Mouse (Mus musculus) hindbrain, postnatal 0 days (tissue): ENCODE data around the gene Iqgap1. TPM values are rescaled to one million over a fixed set of nuclear protein-coding genes. Genes with fewer than 3 reads are reported as not detected.

Experiments
- ATAC-seq: fragments of 200-750 bp; cut with Nextera tagmentation; 2 replicates; pipeline ENCODE4 v1.8.0; 2017; ENCODE audit warnings: mild to moderate bottlenecking, moderate TSS enrichment, moderate library complexity
- DNase-seq: peaks from one replicate; pipeline ENCODE4 v3.0.0-alpha.2; 2015; ENCODE audit warnings: low spot score
- H3K27ac ChIP-seq: fragments of 300-500 bp; sonication (generic); 2 replicates; pipeline ENCODE4 v1.5.1; 2014; ENCODE audit warnings: mild to moderate bottlenecking
- H3K27me3 ChIP-seq: fragments of 300-500 bp; sonication (generic); 2 replicates; pipeline ENCODE4 v1.6.1; 2014; ENCODE audit warnings: low read length, mixed read lengths; ENCODE audit not compliant: insufficient read depth
- H3K36me3 ChIP-seq: fragments of 300-500 bp; sonication (generic); 2 replicates; pipeline ENCODE4 v1.6.1; 2014; ENCODE audit warnings: low read length, mixed read lengths; ENCODE audit not compliant: insufficient read depth
- H3K4me1 ChIP-seq: fragments of 300-500 bp; sonication (generic); 2 replicates; pipeline ENCODE4 v1.6.1; 2014; ENCODE audit warnings: antibody characterized with exemption, low read length, mixed read lengths; ENCODE audit not compliant: insufficient read depth
- H3K4me2 ChIP-seq: fragments of 300-500 bp; sonication (generic); 2 replicates; pipeline ENCODE4 v1.6.1; 2014; ENCODE audit warnings: low read depth, mild to moderate bottlenecking, low read length, moderate library complexity, mixed read lengths
- H3K4me3 ChIP-seq: fragments of 300-500 bp; sonication (generic); 2 replicates; pipeline ENCODE4 v1.5.1; 2014; ENCODE audit warnings: low read length
- H3K9ac ChIP-seq: fragments of 300-500 bp; sonication (generic); replicated peaks from 2 replicates; pipeline ENCODE4 v1.6.1; 2014; ENCODE audit warnings: mild to moderate bottlenecking, low read length, moderate library complexity, mixed read lengths
- H3K9me3 ChIP-seq: fragments of 300-500 bp; sonication (generic); 2 replicates; pipeline ENCODE4 v1.6.1; 2016; ENCODE audit warnings: low read length, mixed read lengths
- CTCF ChIP-seq: IDR thresholded peaks from 2 replicates; pipeline ENCODE4 v1.5.1; 2016; ENCODE audit warnings: antibody characterized with exemption, control low read depth, low read depth
- WGBS: fragments of 180-500 bp; shearing (Covaris S2); extraction: QIAGEN DNeasy Blood & Tissue Kit; methylation state at CpG from one replicate; pipeline ENCODE4 v1.1.7; 2014; 5-methylcytosine and 5-hydroxymethylcytosine counted together
- polyA plus RNA-seq: library from polyadenylated mRNA; unstranded; fragments of >200 nt; fragmentation: Nextera tagmentation; extraction: Ambion mirVana; gene quantifications from 2 replicates; pipeline ENCODE4 v1.2.1, GENCODE M21; 2015
- total RNA-seq: library from RNA; depleted of rRNA; stranded (reverse); fragments of >200 nt; gene quantifications from 2 replicates; pipeline ENCODE4 v1.2.3, GENCODE M21; 2014

Iqgap1 gene
- total and polyA plus RNA-seq, 2 experiments from 2014 or later = 15.7 to 29.4 TPM

DNA sequence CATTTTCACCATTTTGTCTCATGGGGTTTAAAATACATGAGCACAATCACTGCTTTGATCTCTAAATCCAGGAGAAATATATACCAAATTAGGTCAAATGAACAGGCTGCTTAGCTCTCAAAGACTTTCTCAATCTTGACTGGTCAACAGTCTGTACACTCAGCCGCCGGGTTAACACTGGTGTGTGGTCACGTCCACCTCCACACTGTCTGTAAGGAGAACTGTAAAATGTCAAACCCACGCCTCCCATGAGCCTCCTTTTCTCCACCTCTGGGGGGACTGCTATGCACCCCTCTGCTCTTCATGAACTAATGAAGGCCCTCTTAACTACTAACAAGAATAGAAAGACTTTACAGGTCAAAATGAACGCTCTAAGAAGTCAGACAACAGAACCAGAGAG lies 36.2 kb downstream of the Iqgap1 start:
- TF ChIP-seq CTCF = no peak
- peaks cover 3% of the 10 kb centered on the region; the same call in 1 of the 2 replicates for H3K4me1 ChIP-seq
- no peaks in the 10 kb centered on the region for H3K36me3 ChIP-seq
- no peaks in the 10 kb centered on the region for H3K9me3 ChIP-seq
- no peak for ATAC-seq
- WGBS = 83% methylated on average over 5 of the region's 5 CpGs
- no peak overlapping the region for H3K27ac ChIP-seq
- H3K4me3 ChIP-seq = no peak overlapping the region
- no peak overlapping the region for H3K9ac ChIP-seq
- no peaks in the 10 kb centered on the region for H3K27me3 ChIP-seq
- no peak overlapping the region for H3K4me2 ChIP-seq
- DNase-seq = no peak

DNA sequence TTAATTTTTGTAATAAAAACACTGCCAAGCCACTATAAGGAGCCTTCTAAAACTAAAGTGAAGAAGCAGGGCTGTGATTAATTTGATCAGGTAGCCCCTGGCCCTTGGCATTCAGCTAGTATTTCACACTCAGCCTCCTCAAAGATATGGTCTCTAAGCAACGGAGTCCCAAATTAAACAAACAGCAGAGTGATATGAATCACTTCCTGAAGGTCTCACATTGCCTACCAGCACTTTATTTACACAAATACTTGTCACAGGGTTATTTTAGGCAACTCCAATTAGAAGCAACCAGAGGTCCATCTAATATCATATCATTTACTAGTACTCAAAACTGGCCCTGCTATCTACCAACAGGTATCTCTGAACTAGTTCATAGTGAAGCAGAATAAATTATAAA lies 36.7 kb downstream of the Iqgap1 start:
- Histone ChIP-seq H3K4me2 (no peak overlapping the region), H3K4me1 (peaks cover 3% of the 10 kb centered on the region; the same call in 1 of the 2 replicates), H3K36me3 (no peaks in the 10 kb centered on the region), H3K9me3 (no peaks in the 10 kb centered on the region), H3K27me3 (no peaks in the 10 kb centered on the region), H3K27ac (no peak overlapping the region), H3K4me3 (no peak overlapping the region), H3K9ac (no peak overlapping the region)
- DNase-seq (no peak), ATAC-seq (no peak)
- WGBS = 62% methylated on average over 1 of the region's 1 CpGs
- no peak for TF ChIP-seq CTCF

- no peak for TF ChIP-seq CTCF
- H3K36me3 ChIP-seq = no peaks in the 10 kb centered on the region
- peaks cover 3% of the 10 kb centered on the region; the same call in 1 of the 2 replicates for H3K4me1 ChIP-seq
- no peak for DNase-seq
- no peaks in the 10 kb centered on the region for H3K9me3 ChIP-seq
- WGBS = 90% methylated on average over 7 of the region's 7 CpGs
- no peak for ATAC-seq
- no peak overlapping the region for H3K4me3 ChIP-seq
- H3K9ac ChIP-seq = no peak overlapping the region
- H3K27ac ChIP-seq = no peak overlapping the region
- no peaks in the 10 kb centered on the region for H3K27me3 ChIP-seq
- no peak overlapping the region for H3K4me2 ChIP-seq
These were observed 37.8 kb downstream of the Iqgap1 start for GRCm38 (mm10) chr7:80788002-80788401.

DNA sequence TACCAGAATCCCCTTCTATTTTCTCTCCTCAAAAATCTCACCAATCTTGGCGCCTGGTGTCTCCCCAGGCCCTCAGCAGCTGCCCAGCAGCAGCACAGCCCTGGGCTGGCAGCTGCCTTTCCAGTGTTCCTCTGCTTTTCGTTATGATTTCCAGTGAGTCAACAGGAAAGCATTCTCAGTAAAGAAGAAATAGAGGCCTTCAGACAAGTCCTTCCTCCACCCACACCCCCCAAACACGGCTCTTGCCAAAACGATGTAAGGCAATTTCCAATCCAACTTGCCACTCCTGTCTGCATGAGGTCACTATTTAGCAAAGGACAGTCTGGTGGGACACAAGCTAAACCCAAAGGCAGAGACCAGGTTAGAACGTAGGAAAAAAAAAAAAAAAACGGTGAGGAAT lies 39.0 kb downstream of the Iqgap1 start:
- Histone ChIP-seq H3K4me1 (peaks cover 3% of the 10 kb centered on the region; the same call in 1 of the 2 replicates), H3K27me3 (no peaks in the 10 kb centered on the region), H3K4me2 (no peak overlapping the region), H3K27ac (no peak overlapping the region), H3K36me3 (no peaks in the 10 kb centered on the region), H3K4me3 (no peak overlapping the region), H3K9ac (no peak overlapping the region), H3K9me3 (no peaks in the 10 kb centered on the region)
- no peak for TF ChIP-seq CTCF
- DNase-seq (no peak), ATAC-seq (no peak)
- WGBS = 70% methylated on average over 6 of the region's 6 CpGs

- H3K9ac ChIP-seq = no peak overlapping the region
- 88% methylated on average over 5 of the region's 5 CpGs for WGBS
- no peaks in the 10 kb centered on the region for H3K27me3 ChIP-seq
- no peak for TF ChIP-seq CTCF
- H3K4me2 ChIP-seq = no peak overlapping the region
- H3K9me3 ChIP-seq = no peaks in the 10 kb centered on the region
- no peak for DNase-seq
- H3K36me3 ChIP-seq = no peaks in the 10 kb centered on the region
- no peaks in the 10 kb centered on the region for H3K4me1 ChIP-seq
- ATAC-seq = no peak
- no peak overlapping the region for H3K4me3 ChIP-seq
- H3K27ac ChIP-seq = no peak overlapping the region
These were observed 41.9 kb downstream of the Iqgap1 start for GRCm38 (mm10) chr7:80783841-80784240.

DNA sequence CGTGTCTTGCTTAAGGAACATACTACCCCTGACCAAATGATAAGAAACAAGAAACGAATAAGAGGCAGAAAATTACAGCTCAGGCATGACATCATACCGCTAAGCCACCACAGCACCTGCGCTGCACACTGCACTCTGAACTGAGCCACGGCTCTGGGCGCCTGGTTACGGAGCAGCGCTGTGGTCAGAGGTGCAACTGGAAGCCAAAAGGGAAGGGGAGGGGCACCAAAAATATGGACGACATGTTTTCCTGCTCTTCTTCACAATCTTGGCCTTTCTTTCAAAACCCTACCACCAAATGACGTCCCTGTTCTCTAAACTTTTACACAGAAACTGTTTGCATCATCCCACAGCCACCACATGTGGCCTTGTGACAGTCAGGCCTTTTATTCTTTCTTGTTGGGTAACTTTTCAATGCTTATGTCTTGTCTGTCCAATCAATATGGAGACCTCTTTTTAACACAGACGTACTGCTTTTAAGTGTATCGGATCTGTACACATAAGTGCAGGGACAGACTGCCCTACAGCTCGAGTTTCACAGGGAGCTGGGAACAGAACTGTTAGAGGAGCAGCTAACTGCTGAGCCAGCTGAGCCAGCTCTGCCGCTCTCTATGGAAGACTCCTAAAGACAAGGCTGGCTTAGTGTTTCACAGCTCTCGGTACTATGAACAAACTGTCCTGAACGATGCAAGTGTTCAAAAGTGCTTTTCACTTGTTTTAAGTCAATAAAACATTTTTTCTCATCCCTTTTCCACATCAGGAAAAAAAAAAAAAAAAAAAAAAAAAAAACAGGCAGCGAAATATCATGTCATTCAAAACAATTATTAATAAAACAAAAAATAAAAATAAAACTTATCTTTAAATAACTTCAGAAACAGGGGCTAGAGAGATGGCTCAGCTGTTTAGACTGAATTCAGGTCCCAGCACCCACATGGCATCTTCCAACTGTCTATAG lies 43.3 kb downstream of the Iqgap1 start:
- Histone ChIP-seq H3K9ac (no peak overlapping the region), H3K4me2 (no peak overlapping the region), H3K36me3 (no peaks in the 10 kb centered on the region), H3K27ac (no peak overlapping the region), H3K4me1 (no peaks in the 10 kb centered on the region), H3K4me3 (no peak overlapping the region), H3K27me3 (no peaks in the 10 kb centered on the region), H3K9me3 (no peaks in the 10 kb centered on the region)
- no peak for ATAC-seq
- 78% methylated on average over 17 of the region's 17 CpGs for WGBS
- TF ChIP-seq CTCF = no peak
- DNase-seq = no peak
